Mouse (Mus musculus): Measurements from ENCODE around the gene Pfn1.
A peak's percentile ranks its signal among the peaks of the same experiment; 100 is the strongest.

DNA sequence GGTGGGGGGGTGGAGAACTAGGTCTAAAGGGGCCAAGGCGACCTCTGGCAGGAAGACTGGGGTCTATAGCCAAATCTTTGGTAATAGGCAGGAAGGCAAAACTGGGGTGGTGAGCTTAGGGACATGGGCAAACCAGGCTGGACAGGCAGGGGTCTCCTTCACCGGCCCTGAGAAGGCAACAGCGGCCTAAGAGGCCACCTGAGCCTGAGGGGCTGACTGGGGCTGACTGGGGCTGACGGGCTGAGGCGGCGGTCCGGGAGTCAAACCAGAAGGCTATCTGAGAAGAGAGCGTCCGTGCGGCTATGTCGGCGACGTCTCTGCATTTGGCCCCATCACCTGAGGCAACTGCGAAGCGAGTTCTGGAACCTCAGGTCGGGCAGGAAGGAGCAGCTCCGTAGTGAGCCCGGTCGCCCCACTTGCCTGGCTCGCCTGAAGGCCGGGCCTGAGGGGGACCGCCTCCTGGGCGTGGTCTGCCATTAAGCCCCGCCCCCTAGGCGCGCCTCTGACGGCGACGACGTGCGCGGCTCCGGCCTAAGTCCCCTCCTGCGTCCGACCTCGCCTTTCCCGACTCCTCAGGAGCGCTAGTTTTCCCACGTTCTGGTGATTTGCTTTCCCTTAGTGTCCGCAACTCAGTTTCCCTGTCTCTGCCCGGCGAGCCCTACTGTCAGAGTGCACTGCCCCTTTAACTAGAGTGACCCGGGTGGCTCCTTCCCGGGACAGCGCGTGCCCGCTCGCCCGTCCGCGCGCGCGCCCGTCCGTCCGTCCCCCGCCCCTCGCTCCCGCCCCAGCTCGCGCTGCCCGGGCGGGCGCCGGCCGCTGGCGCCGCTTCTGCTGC, 45.5 kb upstream of the Pfn1 start, which contains the start of the genes Inca1 and Kif1c:
- peak; percentile 90 for TF ChIP-seq POLR2A (IDR thresholded peaks at IDR 0.05; ENCODE audit: control insufficient read depth, low read depth, low read length)
- TF ChIP-seq CTCF (IDR thresholded peaks at IDR 0.05; ENCODE audit: control insufficient read depth, insufficient read depth, insufficient replicate concordance, low read depth, low read length), result no peak
